Mouse (Mus musculus) kidney, embryonic 14.5 days (tissue): ENCODE data around the gene Rabl3. TPM values are rescaled to one million over a fixed set of nuclear protein-coding genes. Genes with fewer than 3 reads are reported as not detected.

ENCODE experiments used
- ATAC-seq: fragments of 200-750 bp; cut with Nextera tagmentation; 2 replicates; pipeline ENCODE4 v1.8.0; 2017; ENCODE audit warnings: moderate number of reproducible peaks, mild to moderate bottlenecking, moderate TSS enrichment, moderate library complexity; ENCODE audit not compliant: low FRiP score, low TSS enrichment
- H3K27ac ChIP-seq: fragments of 300-500 bp; sonication (generic); 2 replicates; pipeline ENCODE4 v1.5.1; 2014; ENCODE audit warnings: low read depth, mild to moderate bottlenecking, low read length, moderate library complexity, mixed read lengths
- H3K27me3 ChIP-seq: fragments of 300-500 bp; sonication (generic); 2 replicates; pipeline ENCODE4 v1.6.1; 2014; ENCODE audit warnings: mild to moderate bottlenecking, low read length; ENCODE audit not compliant: control insufficient read depth, insufficient read depth
- H3K36me3 ChIP-seq: fragments of 300-500 bp; sonication (generic); 2 replicates; pipeline ENCODE4 v1.6.1; 2014; ENCODE audit warnings: low read length, mixed read lengths; ENCODE audit not compliant: control insufficient read depth, insufficient read depth
- H3K4me1 ChIP-seq: fragments of 300-500 bp; sonication (generic); 2 replicates; pipeline ENCODE4 v1.6.1; 2014; ENCODE audit warnings: low read length, mixed read lengths; ENCODE audit not compliant: control insufficient read depth, insufficient read depth
- H3K4me2 ChIP-seq: fragments of 300-500 bp; sonication (generic); replicated peaks from 2 replicates; pipeline ENCODE4 v1.6.1; 2014; ENCODE audit warnings: low read depth, mild to moderate bottlenecking, low read length
- H3K4me3 ChIP-seq: fragments of 300-500 bp; sonication (generic); 2 replicates; pipeline ENCODE4 v1.5.1; 2014; ENCODE audit warnings: mild to moderate bottlenecking, low read length
- H3K9ac ChIP-seq: fragments of 300-500 bp; sonication (generic); 2 replicates; pipeline ENCODE4 v1.6.1; 2014; ENCODE audit warnings: low read depth, mild to moderate bottlenecking, low read length, moderate library complexity
- H3K9me3 ChIP-seq: fragments of 300-500 bp; sonication (generic); 2 replicates; pipeline ENCODE4 v1.6.1; 2016; ENCODE audit warnings: low read length; ENCODE audit not compliant: control insufficient read depth
- WGBS: fragments of 180-500 bp; shearing (Covaris S2); extraction: QIAGEN DNeasy Blood & Tissue Kit; methylation state at CpG from one replicate; pipeline ENCODE4 v1.1.7; 2014; 5-methylcytosine and 5-hydroxymethylcytosine counted together
- polyA plus RNA-seq: library from polyadenylated mRNA; unstranded; fragments of >200 nt; fragmentation: Nextera tagmentation; extraction: Ambion mirVana; gene quantifications from 2 replicates; pipeline ENCODE4 v1.2.1, GENCODE M21; 2014

Rabl3 gene
- polyA plus RNA-seq, 1 experiment from 2014 or later = 28.6 TPM

DNA sequence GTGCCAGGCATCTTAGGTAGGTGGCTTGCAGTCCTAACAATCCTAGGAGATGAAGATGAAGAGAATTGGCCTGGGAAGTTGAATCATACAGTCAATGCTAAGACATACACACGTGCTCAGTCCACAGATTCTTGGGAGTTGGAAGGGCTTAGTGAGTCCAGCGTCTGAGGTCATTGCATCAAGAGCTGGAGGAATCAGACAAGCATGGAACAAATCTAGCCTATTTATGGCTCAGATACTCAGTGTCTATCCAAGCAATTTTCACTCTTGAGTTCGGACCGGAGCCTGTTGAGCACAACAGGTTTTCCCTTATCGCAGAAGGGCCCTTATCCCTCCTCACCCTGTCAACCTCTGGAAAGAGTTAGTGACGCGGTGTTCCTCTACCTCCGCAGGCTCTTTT lies 51.9 kb downstream of the Rabl3 start:
- WGBS = 90% methylated on average over 8 of the region's 8 CpGs
- H3K27me3 ChIP-seq = no peaks in the 10 kb centered on the region
- no peak for ATAC-seq
- H3K4me3 ChIP-seq = no peak overlapping the region
- H3K36me3 ChIP-seq = no peaks in the 10 kb centered on the region
- no peaks in the 10 kb centered on the region for H3K4me1 ChIP-seq
- no peaks in the 10 kb centered on the region for H3K9me3 ChIP-seq
- H3K27ac ChIP-seq = no peak overlapping the region
- no peak overlapping the region for H3K9ac ChIP-seq
- H3K4me2 ChIP-seq = no peak overlapping the region

DNA sequence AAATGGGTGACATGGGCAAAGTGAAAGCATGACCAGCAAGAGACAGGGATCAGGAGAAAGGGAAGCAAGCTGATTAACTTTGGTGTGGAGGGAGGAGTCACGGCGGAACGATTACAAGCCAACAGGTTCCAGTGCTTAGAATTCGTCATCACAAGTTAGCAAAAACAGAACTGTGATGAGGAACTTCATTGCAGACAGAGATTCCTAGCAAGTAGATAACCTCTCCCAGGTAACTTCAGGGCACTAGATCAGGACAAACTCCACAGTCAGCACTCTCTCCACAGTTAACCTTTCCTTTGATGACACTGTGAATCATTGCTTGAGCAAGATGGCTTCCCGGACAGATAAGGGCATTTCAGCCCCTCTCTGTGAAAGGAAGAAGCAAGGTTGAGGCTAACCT lies 57.7 kb downstream of the Rabl3 start:
- Histone ChIP-seq H3K4me3 (no peak overlapping the region), H3K4me2 (no peak overlapping the region), H3K9ac (no peak overlapping the region), H3K27me3 (no peaks in the 10 kb centered on the region), H3K9me3 (no peaks in the 10 kb centered on the region), H3K36me3 (no peaks in the 10 kb centered on the region), H3K4me1 (no peaks in the 10 kb centered on the region), H3K27ac (no peak overlapping the region)
- ATAC-seq = no peak
- 75% methylated on average over 5 of the region's 5 CpGs for WGBS

DNA sequence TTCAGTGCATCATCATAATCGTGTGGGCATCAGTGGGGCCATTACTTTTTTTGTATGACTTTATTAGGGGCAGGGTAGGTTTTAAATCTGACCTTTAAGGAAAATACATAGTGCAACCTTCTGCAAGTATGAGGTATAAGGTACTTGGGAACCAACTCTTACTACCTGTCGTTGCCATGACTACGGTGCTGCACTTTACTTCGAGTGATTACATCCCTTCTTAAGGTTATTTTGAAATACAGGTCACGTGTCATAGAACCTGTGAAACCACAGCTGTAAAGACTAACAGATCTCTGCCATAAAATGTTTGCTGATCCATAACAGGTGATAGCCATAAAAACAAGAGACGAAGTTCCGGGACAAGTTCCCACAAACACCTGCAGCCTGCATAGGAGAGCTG lies 58.8 kb downstream of the Rabl3 start:
- H3K4me1 ChIP-seq = no peaks in the 10 kb centered on the region
- H3K4me3 ChIP-seq = no peak overlapping the region
- no peak overlapping the region for H3K27ac ChIP-seq
- no peak overlapping the region for H3K9ac ChIP-seq
- 79% methylated on average over 7 of the region's 7 CpGs for WGBS
- H3K36me3 ChIP-seq = no peaks in the 10 kb centered on the region
- no peak overlapping the region for H3K4me2 ChIP-seq
- no peaks in the 10 kb centered on the region for H3K9me3 ChIP-seq
- ATAC-seq = no peak
- H3K27me3 ChIP-seq = no peaks in the 10 kb centered on the region

DNA sequence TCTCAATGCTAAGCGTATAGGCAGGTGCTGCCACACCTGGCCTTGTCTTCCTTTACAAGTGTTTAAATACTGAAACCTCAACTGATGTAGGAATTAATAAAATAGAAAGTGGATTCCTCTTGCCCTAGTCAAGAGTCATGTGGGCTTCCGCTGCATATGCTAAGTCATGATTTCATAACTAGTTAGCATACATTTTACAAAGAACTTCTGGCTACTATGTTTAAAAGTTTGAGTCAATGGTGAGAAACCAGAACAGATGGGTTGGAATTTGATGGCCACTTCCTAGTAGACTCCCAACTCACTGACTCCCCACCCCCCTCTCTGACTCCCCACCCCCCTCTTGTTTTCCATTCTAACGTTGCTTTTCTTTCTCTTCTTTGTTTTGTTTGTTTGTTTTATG lies 59.6 kb downstream of the Rabl3 start:
- Histone ChIP-seq H3K4me3 (no peak overlapping the region), H3K4me2 (no peak overlapping the region), H3K27me3 (no peaks in the 10 kb centered on the region), H3K4me1 (no peaks in the 10 kb centered on the region), H3K9me3 (no peaks in the 10 kb centered on the region), H3K9ac (no peak overlapping the region), H3K27ac (no peak overlapping the region), H3K36me3 (no peaks in the 10 kb centered on the region)
- WGBS = 85% methylated on average over 3 of the region's 3 CpGs
- no peak for ATAC-seq

DNA sequence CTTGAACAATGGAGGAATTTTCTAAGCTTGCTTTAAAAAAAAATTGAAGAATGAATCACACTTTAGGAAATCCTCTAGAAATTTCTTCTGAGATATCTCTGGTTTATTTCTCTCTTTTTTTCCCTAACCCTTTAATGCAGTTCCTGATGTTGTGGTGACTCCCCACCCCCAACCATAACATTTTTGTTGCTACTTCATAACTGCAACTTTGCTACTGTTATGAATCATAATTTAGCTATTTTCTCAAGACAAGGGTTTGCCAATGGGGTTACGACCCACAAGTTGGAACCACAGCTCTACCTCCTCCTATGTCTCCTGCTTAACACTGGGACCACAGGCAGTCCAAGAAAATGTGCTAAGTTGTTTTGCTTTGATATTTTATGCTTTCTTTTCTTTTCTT lies 63.7 kb downstream of the Rabl3 start:
- H3K27ac ChIP-seq = no peak overlapping the region
- H3K27me3 ChIP-seq = no peaks in the 10 kb centered on the region
- H3K4me3 ChIP-seq = no peak overlapping the region
- no peak for ATAC-seq
- no peaks in the 10 kb centered on the region for H3K9me3 ChIP-seq
- H3K36me3 ChIP-seq = no peaks in the 10 kb centered on the region
- H3K4me1 ChIP-seq = no peaks in the 10 kb centered on the region
- H3K4me2 ChIP-seq = no peak overlapping the region
- H3K9ac ChIP-seq = no peak overlapping the region
- WGBS = 97% methylated on average over 1 of the region's 1 CpGs

DNA sequence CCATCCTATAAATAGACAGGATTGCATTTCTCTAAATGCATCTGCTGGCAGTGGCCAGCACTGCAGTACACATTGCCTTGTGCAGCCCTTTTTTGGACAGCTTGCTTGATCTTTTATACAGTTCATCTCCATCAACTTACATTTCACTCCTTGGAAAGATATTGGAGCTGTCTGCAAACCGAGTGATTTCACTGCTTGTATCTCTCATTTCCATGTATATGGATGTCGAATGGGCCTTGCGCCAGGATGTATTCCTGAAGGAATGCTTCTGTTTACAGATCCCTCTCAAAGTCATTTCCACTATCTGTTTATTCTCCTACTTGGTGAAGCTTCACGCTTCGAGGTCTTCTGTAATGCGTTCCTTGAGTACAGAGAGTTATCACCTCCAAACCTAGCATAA lies 64.6 kb downstream of the Rabl3 start:
- Histone ChIP-seq H3K9ac (no peak overlapping the region), H3K27ac (no peak overlapping the region), H3K9me3 (no peaks in the 10 kb centered on the region), H3K27me3 (no peaks in the 10 kb centered on the region), H3K4me2 (no peak overlapping the region), H3K4me1 (no peaks in the 10 kb centered on the region), H3K4me3 (no peak overlapping the region), H3K36me3 (no peaks in the 10 kb centered on the region)
- no peak for ATAC-seq
- 86% methylated on average over 6 of the region's 6 CpGs for WGBS

DNA sequence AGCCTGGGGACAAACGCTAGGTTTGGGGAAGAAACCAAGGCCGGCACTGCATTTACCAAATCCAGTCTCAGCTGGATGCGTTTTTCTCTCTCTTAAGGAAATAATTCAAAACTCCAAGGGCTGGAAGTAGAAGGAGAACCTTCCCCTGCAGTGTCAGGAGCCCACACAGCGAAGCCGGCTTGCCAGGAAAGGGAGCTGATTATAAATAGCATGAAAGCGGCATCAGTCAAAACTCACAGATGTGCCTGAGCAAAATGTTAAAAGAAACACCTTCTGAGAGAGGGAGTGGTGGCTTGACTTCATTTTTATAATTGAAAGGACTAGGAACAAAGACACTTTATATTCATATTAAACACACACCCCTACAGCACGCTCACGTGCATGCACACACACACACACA lies 70.6 kb downstream of the Rabl3 start:
- WGBS = 88% methylated on average over 8 of the region's 8 CpGs

DNA sequence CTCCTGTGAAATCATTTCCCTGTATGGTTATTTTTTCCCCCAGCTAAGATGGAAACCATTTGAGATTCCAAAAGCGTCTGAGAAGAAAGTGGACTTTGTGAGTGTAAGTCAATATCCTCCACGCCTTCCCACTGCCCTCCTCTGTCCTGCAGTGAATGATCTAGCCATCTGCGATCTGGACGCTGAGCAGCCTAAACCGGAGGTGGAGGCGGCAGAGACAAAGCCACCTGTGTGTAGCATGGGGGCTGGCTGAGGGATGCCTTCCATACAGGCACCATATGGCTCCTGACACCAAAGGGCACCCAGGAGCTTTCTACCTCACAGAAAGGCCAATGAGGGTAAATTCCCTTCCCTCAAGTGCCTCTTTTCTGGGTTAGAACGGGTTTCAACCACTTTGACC lies 71.4 kb downstream of the Rabl3 start:
- no peak for ATAC-seq
- H3K36me3 ChIP-seq = no peaks in the 10 kb centered on the region

More for the DNA sequence above, 70.6 kb downstream of the Rabl3 start:
- H3K4me3 ChIP-seq = no peak overlapping the region
- no peaks in the 10 kb centered on the region for H3K27me3 ChIP-seq
- no peaks in the 10 kb centered on the region for H3K36me3 ChIP-seq
- no peak overlapping the region for H3K9ac ChIP-seq
- H3K9me3 ChIP-seq = no peaks in the 10 kb centered on the region
- H3K4me2 ChIP-seq = no peak overlapping the region
- H3K27ac ChIP-seq = no peak overlapping the region
- no peaks in the 10 kb centered on the region for H3K4me1 ChIP-seq
- no peak for ATAC-seq

DNA sequence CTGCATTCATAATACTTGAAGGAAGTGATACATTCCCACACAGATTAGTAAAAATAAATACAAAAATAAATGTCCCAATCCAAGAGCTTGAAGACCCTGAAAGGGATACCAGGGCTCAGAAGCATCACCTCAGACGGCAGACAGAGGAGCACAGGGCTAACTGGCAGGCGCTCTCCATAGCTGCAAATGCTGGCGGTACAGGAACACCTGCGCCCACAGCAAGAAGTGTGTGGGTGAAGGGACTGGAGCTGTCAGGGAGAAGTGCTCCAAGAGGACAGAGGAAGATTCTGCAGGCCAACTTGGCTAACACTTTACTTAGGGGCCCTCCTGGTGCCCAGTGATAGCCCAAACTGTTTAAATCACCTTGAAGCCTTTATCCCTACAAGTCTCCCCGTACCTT lies 72.3 kb downstream of the Rabl3 start:
- WGBS = 92% methylated on average over 5 of the region's 5 CpGs
- Histone ChIP-seq H3K36me3 (no peaks in the 10 kb centered on the region), H3K9ac (no peak overlapping the region), H3K9me3 (no peaks in the 10 kb centered on the region), H3K27me3 (no peaks in the 10 kb centered on the region), H3K4me2 (no peak overlapping the region), H3K4me3 (no peak overlapping the region), H3K27ac (no peak overlapping the region), H3K4me1 (no peaks in the 10 kb centered on the region)
- no peak for ATAC-seq

More for the DNA sequence above, 71.4 kb downstream of the Rabl3 start:
- Histone ChIP-seq H3K27me3 (no peaks in the 10 kb centered on the region), H3K27ac (no peak overlapping the region), H3K4me1 (no peaks in the 10 kb centered on the region), H3K4me3 (no peak overlapping the region), H3K9ac (no peak overlapping the region), H3K4me2 (no peak overlapping the region), H3K9me3 (no peaks in the 10 kb centered on the region)
- WGBS = 60% methylated on average over 7 of the region's 7 CpGs

DNA sequence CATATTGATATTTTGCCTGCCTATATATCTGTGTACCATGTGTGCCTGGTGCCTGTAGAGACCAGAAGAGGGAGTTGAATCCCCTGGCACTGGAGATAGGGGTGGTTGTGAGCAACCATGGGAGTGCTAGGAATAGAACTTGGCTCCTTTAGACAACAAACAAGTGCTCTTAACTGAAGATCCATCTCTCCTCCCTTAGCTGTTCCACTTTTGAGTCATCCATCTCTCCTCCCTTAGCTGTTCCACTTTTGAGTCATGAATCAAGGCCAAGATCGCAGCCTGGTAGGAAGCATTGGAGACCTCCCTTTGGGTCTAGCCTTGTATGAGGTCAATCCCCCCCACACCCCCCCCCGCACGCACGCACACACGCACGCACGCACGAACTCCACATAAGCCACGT lies 74.9 kb downstream of the Rabl3 start:
- Histone ChIP-seq H3K36me3 (no peaks in the 10 kb centered on the region), H3K4me1 (peaks cover 4% of the 10 kb centered on the region; the same call in 1 of the 2 replicates), H3K9me3 (no peaks in the 10 kb centered on the region), H3K27me3 (no peaks in the 10 kb centered on the region), H3K9ac (no peak overlapping the region), H3K4me3 (no peak overlapping the region), H3K4me2 (no peak overlapping the region), H3K27ac (no peak overlapping the region)
- no peak for ATAC-seq
- WGBS = 85% methylated on average over 9 of the region's 9 CpGs
